Mouse (Mus musculus) CD4-positive naive resting alpha-beta T cell, adult 76 days (primary cell): ENCODE data around the gene Rgs7. TPM values are rescaled to one million over a fixed set of nuclear protein-coding genes. Genes with fewer than 3 reads are reported as not detected.

ENCODE experiments used
- total RNA-seq: library from RNA; stranded (reverse); gene quantifications from one replicate; pipeline ENCODE4 v1.2.4, GENCODE M21; 2023

Gene Rgs7
- total RNA-seq, result not detected

GRCm38 (mm10) chr1:175491861-175492682 lies at the start of gene Rgs7:
Rgs7 (minus strand) TSS chr1:175492500.

Other genes starting within 250 kb of the Rgs7 start
- 7.8 TPM for gene Kmo, start 127.9 kb upstream of the Rgs7 start, total RNA-seq
- 14.8 TPM for gene Fh1, start 133.1 kb upstream of the Rgs7 start, total RNA-seq
- gene Opn3, start 200.3 kb upstream of the Rgs7 start, total RNA-seq, result not detected
- 6.8 TPM for gene Chml, start 200.4 kb upstream of the Rgs7 start, total RNA-seq
- not detected for gene Wdr64, start 206.1 kb upstream of the Rgs7 start, total RNA-seq